Mouse (Mus musculus) liver, postnatal 0 days (tissue): ENCODE measurements around the gene Gsg1l.

Experiments used
- CTCF ChIP-seq: sonication (generic); IDR thresholded peaks from 2 replicates; pipeline ENCODE4 v1.5.1; 2016; ENCODE audit warnings: antibody characterized with exemption, low read depth
- EP300 ChIP-seq: IDR thresholded peaks from 2 replicates; pipeline ENCODE4 v1.6.1; 2016; ENCODE audit warnings: antibody characterized with exemption, low read depth, mild to moderate bottlenecking

DNA sequence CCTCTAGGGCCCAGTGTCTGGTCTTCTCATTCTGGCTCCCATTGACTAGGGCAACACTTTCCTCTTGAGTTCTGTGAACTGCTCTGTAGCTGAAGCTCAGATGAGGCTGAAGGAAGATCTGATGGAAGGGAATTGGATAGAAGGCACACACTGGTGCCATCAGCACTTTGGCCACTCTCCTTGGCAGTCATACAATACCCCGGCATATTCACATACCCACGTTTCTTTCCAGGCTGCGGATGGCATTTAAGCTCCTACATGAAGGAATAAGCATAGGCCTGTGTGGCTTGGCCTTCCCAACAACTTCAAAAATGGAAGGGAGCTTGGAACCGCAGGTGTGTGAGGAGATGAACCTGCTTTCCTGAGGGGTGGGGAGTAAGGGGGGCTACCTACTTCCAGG is 138.7 kb downstream of the Gsg1l start:
- TF ChIP-seq CTCF: no peak
- TF ChIP-seq EP300: no peak
